Mouse (Mus musculus) large intestine, adult 2 months (tissue): ENCODE results near the gene Gm21095. TPM values are rescaled to one million over a fixed set of nuclear protein-coding genes. Genes with fewer than 3 reads are reported as not detected.
"Not testable (repeated sequence)": the region's sequence is repeated elsewhere in the genome, so short reads cannot be mapped to it uniquely, and the experiment has no call there.

Source experiments
- DNase-seq: peaks from one replicate; pipeline ENCODE4 v3.0.0-alpha.2; 2012; ENCODE audit warnings: low read depth, low spot score
- WGBS: fragments of 180-500 bp; shearing (Covaris S2); methylation state at CpG from one replicate; pipeline ENCODE4 v1.1.7; 2018; 5-methylcytosine and 5-hydroxymethylcytosine counted together
- polyA plus RNA-seq: library from polyadenylated mRNA; depleted of rRNA; stranded (reverse); fragments of >200 nt; gene quantifications from 2 replicates; pipeline ENCODE4 v1.2.3, GENCODE M21; 2012; rRNA removed

The Gm21095 gene
- not detected in 2 replicates for polyA plus RNA-seq

- not testable (repeated sequence) for DNase-seq
- WGBS = no CpG with 5 or more reads among the region's 6 CpGs
Observed at GRCm38 (mm10) chrY:84096979-84097378, at the start of gene Gm21095. Gene Gm21095 (plus strand): TSS chrY:84097279.
